In genomic region chr4:65125341-65126332, GRCm38 (mm10) we compare ENCODE assay signal across 8 mouse cellular contexts. TPM values are rescaled to one million over a fixed set of nuclear protein-coding genes. Genes with fewer than 3 reads are reported as not detected.
DNase-seq lines count a peak whose midpoint lies in the region; ATAC-seq and TF ChIP-seq lines count a peak whose summit lies in the region.

No protein-coding gene starts in this region.

- no peak for TF ChIP-seq CTCF in gastrocnemius, adult 2 months (IDR thresholded peaks at IDR 0.05)

- H3K27ac ChIP-seq in gastrocnemius, adult 2 months: peak overlapping the region; percentile 72
- H3K27ac ChIP-seq in hindbrain, embryonic 13.5 days: no peak overlapping the region

- ATAC-seq in hindbrain, embryonic 13.5 days (ENCODE audit: low FRiP score): peak; percentile 31
- no peak for ATAC-seq in megakaryocyte-erythroid progenitor cell, adult 5-6 weeks (replicated peaks; ENCODE audit: low FRiP score, low TSS enrichment, poor library complexity, severe bottlenecking)

- peaks cover 37% of the 10 kb centered on the region for H3K27me3 ChIP-seq in hindbrain, embryonic 13.5 days

- WGBS in hindbrain, embryonic 13.5 days: under 1% methylated on average over 30 of the region's 30 CpGs

- no peaks in the 10 kb centered on the region for H3K9me3 ChIP-seq in hindbrain, embryonic 13.5 days

- peak overlapping the region; percentile 67 for H3K9ac ChIP-seq in hindbrain, embryonic 13.5 days

- intact Hi-C loops in gastrocnemius, adult 2 months (cut with DNase I): loop anchor here (5.0 kb wide), 1 partner anchor 462 kb away; no protein-coding TSS in a partner anchor
- intact Hi-C loops in left cerebral cortex, postnatal 14 days (cut with DNase I): loop anchor here (10.0 kb wide), 1 partner anchor 459 kb away; no protein-coding TSS in a partner anchor

- peaks cover 28% of the 10 kb centered on the region for H3K4me1 ChIP-seq in hindbrain, embryonic 13.5 days (replicated peaks)

- peak overlapping the region; percentile 86 for H3K4me2 ChIP-seq in hindbrain, embryonic 13.5 days

- peak overlapping the region; percentile 74 for H3K4me3 ChIP-seq in gastrocnemius, adult 2 months
- peak overlapping the region; percentile 61 for H3K4me3 ChIP-seq in hindbrain, embryonic 13.5 days

- DNase-seq in adrenal gland, postnatal 14 days: peak; percentile 64
- peak; percentile 77 for DNase-seq in cerebellum, adult 9-10 months
- peak; percentile 39 for DNase-seq in gastrocnemius, adult 2 months
- DNase-seq in left cerebral cortex, postnatal 14 days (ENCODE audit: low spot score in 2 of 2): peak; percentile 30 to 62
- peak; percentile 48 to 50 for DNase-seq in lung, postnatal 4 days
- peak; percentile 75 for DNase-seq in testis, postnatal 10 days (ENCODE audit: low spot score)

- H3K36me3 ChIP-seq in hindbrain, embryonic 13.5 days: no peaks in the 10 kb centered on the region

RNA-seq across cellular contexts. Expression of gene Pappa, which starts 1.7 kb away (rescaled TPM):
- 1.1 and 1.6 TPM in 2 replicates for total RNA-seq in adrenal gland, postnatal 14 days (2021)
- total RNA-seq in gastrocnemius, adult 2 months (2021): under 1 TPM; 0.36 to 0.61 TPM
- 0.39 and 0.52 TPM in 2 replicates for polyA plus RNA-seq in hindbrain, embryonic 13.5 days (2015; fragmentation: Nextera tagmentation; extraction: Ambion mirVana)
- under 1 TPM; 0.29 to 0.47 TPM for total RNA-seq in left cerebral cortex, postnatal 14 days (2021)
- not detected in 2 replicates for total RNA-seq in megakaryocyte-erythroid progenitor cell, adult 5-6 weeks (2014; fragmentation: Nextera tagmentation)
- 0.11 TPM in 1 of 2 replicates, not detected in the other for total RNA-seq in megakaryocyte-erythroid progenitor cell, adult 5-6 weeks (2017)
